Mouse (Mus musculus) c-Kit-positive CD71-negative TER-119-negative erythroid progenitor cells, embryonic 14.5 days (primary cell): ENCODE data around the gene Traf1.

Source experiments
- DNase-seq: peaks from one replicate; pipeline ENCODE4 v3.0.0-alpha.2; 2013; ENCODE audit warnings: low read depth

Gene Traf1

DNA sequence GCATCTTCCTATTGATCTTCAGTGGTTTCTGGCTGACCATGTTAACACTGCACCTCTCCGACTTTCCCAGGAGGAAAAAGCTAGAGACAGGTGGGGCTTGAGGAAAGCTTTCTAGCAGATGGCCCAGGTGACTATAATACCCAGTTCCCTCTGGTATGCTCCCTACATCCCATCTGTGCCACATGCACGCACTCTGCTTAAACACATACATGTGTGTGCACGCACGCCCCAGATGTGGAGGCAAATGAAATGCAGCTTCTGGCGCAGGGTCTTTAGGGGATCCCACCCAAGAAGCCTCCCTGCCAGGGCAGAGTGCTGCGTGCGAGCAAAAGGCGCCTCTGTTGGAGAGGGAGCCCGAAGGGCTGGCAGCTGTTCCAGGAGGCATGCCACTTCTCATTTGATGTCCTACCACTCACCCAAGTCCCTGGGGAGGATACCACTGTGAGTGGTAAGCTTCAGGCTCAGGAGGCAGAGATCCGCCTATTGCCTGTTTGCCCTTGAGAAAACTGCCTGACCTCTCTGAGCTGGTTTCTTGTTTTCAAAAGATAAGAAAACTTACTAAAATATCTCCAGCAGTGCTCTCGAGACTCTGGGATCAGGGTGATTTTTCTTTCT is 20.4 kb downstream of the Traf1 start:
- DNase-seq, result no peak

- DNase-seq, result no peak
Measured at GRCm38 (mm10) chr2:34940246-34940645, 21.3 kb downstream of the Traf1 start.

DNA sequence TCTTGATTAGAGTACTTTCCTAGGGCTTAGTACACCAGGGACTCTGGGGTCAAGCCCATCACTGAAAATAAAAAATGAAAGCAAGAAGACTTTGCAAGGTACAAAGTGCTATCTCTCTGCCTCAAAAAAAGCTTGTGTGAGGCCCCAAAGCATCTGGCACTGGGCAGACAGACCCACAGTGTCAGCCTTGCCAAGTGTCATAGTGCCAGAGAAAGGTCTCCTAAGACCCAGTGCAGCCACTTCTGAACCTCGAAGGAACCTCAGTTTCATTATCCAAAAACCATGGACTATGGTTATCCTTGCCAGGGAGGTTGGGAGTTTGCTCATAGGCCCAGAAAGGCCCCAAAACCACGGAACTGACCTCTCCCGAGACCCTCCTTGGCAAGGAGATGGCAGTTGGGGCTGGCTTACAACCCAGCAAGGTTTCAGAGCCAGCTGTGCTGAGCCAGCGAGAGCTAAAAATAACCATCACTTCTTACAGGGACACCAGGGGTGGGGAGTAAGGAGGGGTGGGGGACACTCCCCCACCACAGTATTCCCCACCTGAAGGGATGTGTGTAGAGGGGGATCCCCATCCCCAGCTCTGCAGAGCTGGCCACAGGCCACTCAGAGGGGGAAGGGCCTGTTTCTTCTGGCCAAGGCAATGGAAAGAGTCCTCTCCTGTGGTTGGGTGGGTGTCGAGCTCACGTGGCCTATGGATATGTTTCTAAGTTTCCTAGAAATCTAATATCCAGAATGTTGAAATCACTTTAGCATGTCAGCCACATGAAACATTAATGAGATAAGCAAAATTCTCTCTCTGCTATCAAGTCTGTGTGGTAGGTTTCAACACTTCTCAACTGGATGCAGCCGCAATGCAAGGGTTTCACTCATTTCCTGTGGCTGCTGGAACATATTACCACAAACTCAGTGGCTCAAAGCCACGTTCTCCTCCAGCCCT is 23.0 kb downstream of the Traf1 start:
- no peak for DNase-seq

DNA sequence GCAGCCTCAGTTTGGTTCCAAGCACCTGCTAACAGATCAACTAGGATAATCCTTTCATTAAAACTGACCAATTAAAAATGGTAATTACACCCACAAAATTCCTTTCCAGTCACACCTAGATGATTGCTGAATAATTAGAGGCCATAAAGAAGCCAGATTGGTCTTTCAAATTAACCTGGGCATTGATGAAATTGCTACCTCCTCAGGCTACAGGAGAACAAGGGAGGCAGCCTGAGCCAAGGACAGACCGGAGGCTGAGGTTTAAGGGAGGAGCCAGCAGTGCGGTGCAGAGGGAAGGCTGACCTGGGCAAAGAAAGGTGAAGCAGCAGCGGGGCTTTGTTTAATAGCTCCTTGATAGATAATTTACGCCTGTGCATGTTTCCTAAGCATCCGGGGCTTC is 24.1 kb downstream of the Traf1 start:
- DNase-seq, result no peak

GRCm38 (mm10) chr2:34927320-34927719 is 34.3 kb downstream of the Traf1 start:
- no peak for DNase-seq

- DNase-seq, result no peak
Measured at GRCm38 (mm10) chr2:34922729-34923128, 38.8 kb downstream of the Traf1 start.

DNA sequence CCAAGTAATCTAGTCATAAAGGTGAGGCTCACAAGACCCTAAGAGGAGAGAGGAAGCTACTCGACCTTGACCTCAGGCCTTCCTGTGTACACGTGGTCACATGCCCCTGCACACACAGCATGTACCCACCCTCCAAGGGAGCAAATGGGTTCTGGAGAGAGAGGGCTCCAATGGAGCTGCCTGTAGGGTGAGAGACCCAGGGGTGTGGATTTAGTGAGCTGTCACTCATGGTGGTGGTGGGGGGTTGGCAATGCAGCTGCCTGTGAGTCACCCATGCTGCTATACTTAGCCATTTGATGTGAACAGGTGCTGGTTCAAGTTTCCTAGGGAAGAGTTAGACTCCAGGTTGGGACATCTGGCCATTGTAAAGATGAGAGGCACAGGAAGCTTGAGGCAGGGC is 41.4 kb downstream of the Traf1 start:
- no peak for DNase-seq

DNA sequence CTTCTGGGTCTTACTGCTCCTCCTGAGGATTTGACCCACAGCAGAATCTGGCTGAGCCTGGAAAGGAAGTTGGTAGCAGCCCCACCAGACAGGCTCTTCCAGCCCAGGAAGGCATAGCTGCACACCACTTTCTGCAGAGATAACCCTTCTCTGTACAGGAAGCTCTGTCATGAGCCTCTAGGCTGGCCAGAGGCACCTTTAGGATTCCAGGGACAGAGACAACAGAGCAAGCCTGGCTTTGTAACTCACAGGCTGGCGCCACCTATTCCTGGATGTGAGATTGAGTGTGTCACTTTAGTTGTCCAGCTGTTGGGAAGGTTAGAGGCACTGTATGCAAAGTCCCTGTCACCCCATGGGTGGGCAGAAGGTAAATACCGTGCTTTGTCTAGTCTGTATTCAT is 46.5 kb downstream of the Traf1 start:
- no peak for DNase-seq

DNA sequence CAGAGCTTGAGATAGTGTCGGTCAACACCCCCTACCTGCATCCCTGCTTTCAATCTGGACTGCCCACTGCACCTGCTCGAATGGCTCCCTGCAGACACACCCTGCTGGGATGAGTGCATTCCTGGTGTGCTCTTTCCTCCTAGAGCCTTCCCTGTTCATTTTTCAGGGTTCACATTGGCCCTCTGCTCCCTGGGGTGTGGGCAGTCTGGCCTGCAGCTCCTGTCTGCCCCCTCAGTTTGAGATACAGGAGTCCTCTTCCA is 46.8 kb downstream of the Traf1 start:
- DNase-seq, result no peak

DNA sequence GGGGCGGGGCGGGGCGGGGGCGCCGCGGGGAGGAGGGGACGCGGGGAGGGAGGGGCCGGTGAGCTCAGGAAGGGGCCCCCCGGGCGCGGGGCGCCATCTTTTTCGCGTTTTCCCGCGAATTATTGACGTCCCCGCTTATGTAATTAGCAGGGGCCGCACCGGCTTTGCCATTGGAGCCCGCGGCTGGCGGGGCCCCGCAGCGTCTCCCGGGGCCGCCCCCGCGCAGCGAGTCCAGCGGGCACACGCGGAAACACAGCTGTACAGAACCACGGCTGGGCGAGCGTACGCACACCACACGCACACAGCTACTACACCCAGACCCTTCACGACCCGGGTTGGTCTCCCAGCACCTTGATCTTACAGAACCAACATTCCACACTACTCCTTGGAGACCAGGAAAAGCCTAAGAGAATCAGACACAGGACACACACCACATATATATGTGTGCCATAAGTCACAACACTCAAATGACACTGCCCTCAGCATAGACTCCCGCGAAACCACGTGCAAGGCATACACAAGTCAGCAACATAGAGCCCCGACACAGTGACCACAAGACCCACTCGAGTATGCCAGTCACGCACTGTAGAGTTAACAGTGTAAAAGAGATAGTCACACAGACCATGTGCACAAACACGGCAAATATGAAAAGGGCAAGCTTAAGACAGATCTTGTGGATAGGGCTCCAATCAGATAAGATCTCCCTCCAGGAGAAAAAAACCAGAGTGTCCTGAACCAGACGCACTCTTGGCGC is 47.3 kb downstream of the Traf1 start:
- DNase-seq, result peak; percentile 63

GRCm38 (mm10) chr2:34913218-34914068 is 48.1 kb downstream of the Traf1 start, which contains the start of gene Phf19:
TSS of gene Phf19 (minus strand) at chr2:34914026.
- peak; percentile 47 for DNase-seq

DNA sequence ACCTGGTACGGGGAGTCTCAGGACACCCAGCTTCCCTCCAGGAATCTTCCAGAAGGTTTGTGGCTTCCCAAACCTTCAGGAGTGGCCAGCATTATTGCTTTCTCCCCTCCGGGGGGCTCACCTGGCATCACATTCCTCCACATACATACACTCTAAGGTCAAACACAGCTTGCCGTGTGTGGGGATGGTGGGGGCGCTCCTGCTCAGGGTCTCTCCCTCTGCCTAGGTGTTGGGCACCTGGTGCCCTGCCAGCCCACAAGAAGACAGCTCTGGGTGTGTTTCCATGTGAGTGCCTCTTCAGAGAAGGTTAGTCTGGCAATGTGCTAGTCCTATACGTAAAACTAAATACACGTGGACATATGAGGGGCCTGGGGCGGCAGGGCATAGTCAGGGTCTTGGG is 49.0 kb downstream of the Traf1 start:
- no peak for DNase-seq

DNA sequence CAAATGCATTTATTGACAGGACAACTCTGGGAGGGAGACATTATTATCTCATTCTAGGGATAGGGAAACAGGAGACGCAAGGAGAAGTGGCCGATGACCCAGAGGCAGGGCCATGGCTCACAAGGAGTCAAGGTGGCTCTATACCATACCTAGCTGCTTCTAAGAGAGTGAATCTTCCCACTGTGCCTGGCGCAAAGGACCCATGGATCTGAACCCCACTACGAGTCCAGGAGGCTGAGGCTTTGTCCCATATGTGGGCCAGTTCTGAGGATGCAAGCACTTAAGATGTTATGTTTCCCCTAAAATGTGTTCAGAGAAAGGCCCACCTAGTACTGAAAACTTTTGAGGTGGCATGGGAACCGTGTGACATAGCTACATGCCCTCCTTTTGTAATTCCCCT is 49.7 kb downstream of the Traf1 start:
- DNase-seq, result no peak

- no peak for DNase-seq
Measured at GRCm38 (mm10) chr2:34909719-34910118, 51.9 kb downstream of the Traf1 start.

- peak; percentile 58 for DNase-seq
Measured at GRCm38 (mm10) chr2:34906861-34907604, 54.5 kb downstream of the Traf1 start.

DNA sequence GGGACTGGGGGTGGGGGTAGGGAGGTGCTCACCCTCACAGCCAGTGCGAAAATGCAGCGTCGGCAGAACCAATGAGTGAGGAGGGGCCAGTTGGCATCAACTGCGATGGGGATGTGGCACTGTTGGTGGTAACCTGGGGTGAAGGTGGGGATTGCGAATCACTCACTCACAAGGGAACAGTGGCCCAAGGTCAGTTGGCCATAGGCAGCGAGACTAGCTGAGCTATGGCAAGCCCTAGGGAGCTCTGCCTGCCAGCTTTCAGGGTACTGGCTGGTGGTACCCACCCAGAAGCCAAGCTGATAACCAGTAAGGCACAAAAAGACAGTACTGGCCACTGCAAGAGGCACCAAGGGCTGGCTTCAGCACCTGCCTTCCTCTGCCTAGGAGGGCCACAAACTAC is 55.1 kb downstream of the Traf1 start:
- DNase-seq, result no peak

GRCm38 (mm10) chr2:34904849-34905542 is 56.6 kb downstream of the Traf1 start:
- peak; percentile 99 for DNase-seq

GRCm38 (mm10) chr2:34903652-34904405 is 57.7 kb downstream of the Traf1 start:
- no peak for DNase-seq

- no peak for DNase-seq
Measured at GRCm38 (mm10) chr2:34903191-34903590, 58.4 kb downstream of the Traf1 start.

DNA sequence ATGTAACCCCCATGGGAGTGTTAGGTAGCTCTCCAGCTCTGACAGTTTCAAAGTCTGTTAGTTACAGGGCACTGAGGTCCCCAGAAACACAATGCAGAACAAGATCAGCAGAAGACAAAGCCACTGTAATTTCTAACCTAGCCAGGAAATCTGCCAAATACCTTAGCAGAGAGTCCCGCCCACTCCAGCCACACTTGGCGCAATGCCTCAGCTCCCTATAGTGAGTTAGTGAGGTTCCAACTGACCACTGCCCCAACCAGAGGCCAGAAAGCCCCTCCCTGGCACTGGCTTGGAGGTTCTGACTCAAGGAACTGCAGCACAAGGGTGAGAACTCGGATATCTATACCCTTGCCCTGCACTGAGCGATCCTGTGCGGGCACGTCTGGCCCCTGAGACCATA is 58.8 kb downstream of the Traf1 start:
- no peak for DNase-seq
